Mouse (Mus musculus) forebrain, embryonic 13.5 days (tissue): ENCODE measurements around the gene Cd47. TPM values are rescaled to one million over a fixed set of nuclear protein-coding genes. Genes with fewer than 3 reads are reported as not detected.
A peak's percentile ranks its signal among the peaks of the same experiment; 100 is the strongest.

Experiments used
- ATAC-seq: fragments of 200-750 bp; cut with Nextera tagmentation; 2 replicates; pipeline ENCODE4 v1.8.0; 2017
- H3K27ac ChIP-seq: fragments of 300-500 bp; sonication (generic); 2 replicates; pipeline ENCODE4 v1.5.1; 2015; ENCODE audit warnings: inconsistent platforms, mild to moderate bottlenecking, moderate library complexity
- H3K27me3 ChIP-seq: fragments of 300-500 bp; sonication (generic); 2 replicates; pipeline ENCODE4 v1.6.1; 2015; ENCODE audit warnings: mild to moderate bottlenecking, inconsistent platforms
- H3K36me3 ChIP-seq: fragments of 300-500 bp; sonication (generic); 2 replicates; pipeline ENCODE4 v1.6.1; 2015; ENCODE audit warnings: mild to moderate bottlenecking, inconsistent platforms; ENCODE audit not compliant: poor library complexity, severe bottlenecking
- H3K4me1 ChIP-seq: fragments of 300-500 bp; sonication (generic); 2 replicates; pipeline ENCODE4 v1.6.1; 2015; ENCODE audit warnings: inconsistent platforms
- H3K4me2 ChIP-seq: fragments of 300-500 bp; sonication (generic); 2 replicates; pipeline ENCODE4 v1.6.1; 2015; ENCODE audit warnings: inconsistent platforms, mild to moderate bottlenecking, moderate library complexity
- H3K4me3 ChIP-seq: fragments of 300-500 bp; sonication (generic); 2 replicates; pipeline ENCODE4 v1.5.1; 2015; ENCODE audit warnings: mild to moderate bottlenecking, inconsistent platforms
- H3K9ac ChIP-seq: fragments of 300-500 bp; sonication (generic); 2 replicates; pipeline ENCODE4 v1.6.1; 2015; ENCODE audit warnings: mild to moderate bottlenecking, inconsistent platforms
- H3K9me3 ChIP-seq: fragments of 300-500 bp; sonication (generic); replicated peaks from 2 replicates; pipeline ENCODE4 v1.6.1; 2016; ENCODE audit warnings: inconsistent platforms
- WGBS: fragments of 180-500 bp; shearing (Covaris S2); methylation state at CpG from one replicate; pipeline ENCODE4 v1.1.7; 2015; 5-methylcytosine and 5-hydroxymethylcytosine counted together
- polyA plus RNA-seq: library from polyadenylated mRNA; unstranded; fragments of >200 nt; fragmentation: Nextera tagmentation; extraction: Ambion mirVana; gene quantifications from 2 replicates; pipeline ENCODE4 v1.2.1, GENCODE M21; 2015

Gene Cd47
- polyA plus RNA-seq, 1 experiment from 2014 or later = 80.4 TPM

- ATAC-seq = no peak
- Histone ChIP-seq H3K36me3 (peaks cover 10% of the 10 kb centered on the region; the same call in 1 of the 2 replicates), H3K9me3 (no peaks in the 10 kb centered on the region), H3K9ac (no peak overlapping the region), H3K4me3 (no peak overlapping the region), H3K27ac (no peak overlapping the region), H3K4me1 (no peaks in the 10 kb centered on the region), H3K27me3 (no peaks in the 10 kb centered on the region), H3K4me2 (no peak overlapping the region)
- 79% methylated on average over 9 of the region's 9 CpGs for WGBS
Measured at GRCm38 (mm10) chr16:49887811-49888564, 87.7 kb downstream of the Cd47 start.

- 74% methylated on average over 2 of the region's 2 CpGs for WGBS
- Histone ChIP-seq H3K4me2 (no peak overlapping the region), H3K9me3 (no peaks in the 10 kb centered on the region), H3K27me3 (no peaks in the 10 kb centered on the region), H3K4me3 (no peak overlapping the region), H3K9ac (no peak overlapping the region), H3K27ac (no peak overlapping the region), H3K4me1 (no peaks in the 10 kb centered on the region), H3K36me3 (peaks cover 10% of the 10 kb centered on the region; the same call in 1 of the 2 replicates)
- no peak for ATAC-seq
Measured at GRCm38 (mm10) chr16:49889031-49889655, 88.8 kb downstream of the Cd47 start.

GRCm38 (mm10) chr16:49892252-49892651 is 91.9 kb downstream of the Cd47 start:
- 95% methylated on average over 3 of the region's 3 CpGs for WGBS
- no peaks in the 10 kb centered on the region for H3K4me1 ChIP-seq

GRCm38 (mm10) chr16:49892945-49893344 is 92.6 kb downstream of the Cd47 start:
- H3K9me3 ChIP-seq = no peaks in the 10 kb centered on the region
- WGBS = 76% methylated on average over 2 of the region's 2 CpGs
- H3K36me3 ChIP-seq = peaks cover 12% of the 10 kb centered on the region
- H3K4me3 ChIP-seq = no peak overlapping the region
- no peak for ATAC-seq
- H3K4me1 ChIP-seq = no peaks in the 10 kb centered on the region
- H3K27me3 ChIP-seq = no peaks in the 10 kb centered on the region
- no peak overlapping the region for H3K4me2 ChIP-seq
- H3K9ac ChIP-seq = no peak overlapping the region
- H3K27ac ChIP-seq = no peak overlapping the region

More at GRCm38 (mm10) chr16:49892252-49892651, 91.9 kb downstream of the Cd47 start:
- no peak overlapping the region for H3K9ac ChIP-seq
- no peaks in the 10 kb centered on the region for H3K9me3 ChIP-seq
- H3K27me3 ChIP-seq = no peaks in the 10 kb centered on the region
- H3K4me2 ChIP-seq = no peak overlapping the region
- H3K36me3 ChIP-seq = peaks cover 12% of the 10 kb centered on the region
- ATAC-seq = no peak
- no peak overlapping the region for H3K27ac ChIP-seq
- no peak overlapping the region for H3K4me3 ChIP-seq

- Histone ChIP-seq H3K4me1 (no peaks in the 10 kb centered on the region), H3K9me3 (no peaks in the 10 kb centered on the region), H3K9ac (no peak overlapping the region), H3K4me3 (no peak overlapping the region), H3K27ac (no peak overlapping the region), H3K36me3 (peaks cover 16% of the 10 kb centered on the region), H3K27me3 (no peaks in the 10 kb centered on the region), H3K4me2 (no peak overlapping the region)
- 65% methylated on average over 4 of the region's 4 CpGs for WGBS
- ATAC-seq = no peak
Measured at GRCm38 (mm10) chr16:49894624-49895023, 94.3 kb downstream of the Cd47 start.

- no peaks in the 10 kb centered on the region for H3K9me3 ChIP-seq
- 89% methylated on average over 8 of the region's 8 CpGs for WGBS
- no peak overlapping the region for H3K4me2 ChIP-seq
- no peak for ATAC-seq
- no peaks in the 10 kb centered on the region for H3K4me1 ChIP-seq
- H3K9ac ChIP-seq = no peak overlapping the region
- H3K36me3 ChIP-seq = peaks cover 16% of the 10 kb centered on the region
- H3K4me3 ChIP-seq = no peak overlapping the region
- H3K27me3 ChIP-seq = no peaks in the 10 kb centered on the region
- H3K27ac ChIP-seq = no peak overlapping the region
Measured at GRCm38 (mm10) chr16:49896132-49896531, 95.8 kb downstream of the Cd47 start.

GRCm38 (mm10) chr16:49901395-49901794 is 101.1 kb downstream of the Cd47 start:
- Histone ChIP-seq H3K9ac (no peak overlapping the region), H3K4me3 (no peak overlapping the region), H3K27me3 (no peaks in the 10 kb centered on the region), H3K9me3 (no peaks in the 10 kb centered on the region), H3K4me2 (no peak overlapping the region), H3K4me1 (no peaks in the 10 kb centered on the region), H3K27ac (no peak overlapping the region), H3K36me3 (peaks cover 13% of the 10 kb centered on the region)
- no peak for ATAC-seq

- Histone ChIP-seq H3K9me3 (no peaks in the 10 kb centered on the region), H3K27ac (no peak overlapping the region), H3K4me1 (no peaks in the 10 kb centered on the region), H3K4me2 (no peak overlapping the region), H3K27me3 (no peaks in the 10 kb centered on the region), H3K36me3 (peaks cover 10% of the 10 kb centered on the region), H3K9ac (no peak overlapping the region), H3K4me3 (no peak overlapping the region)
- WGBS = 94% methylated on average over 5 of the region's 5 CpGs
- no peak for ATAC-seq
Measured at GRCm38 (mm10) chr16:49902083-49902482, 101.8 kb downstream of the Cd47 start.

GRCm38 (mm10) chr16:49904248-49904930 is 104.1 kb downstream of the Cd47 start:
- Histone ChIP-seq H3K36me3 (peaks cover 6% of the 10 kb centered on the region; the same call in 1 of the 2 replicates), H3K4me3 (no peak overlapping the region), H3K4me1 (0 out of 2 replicates have a peak, but pooled peaks cover 4% of the 10 kb centered on the region), H3K27me3 (no peaks in the 10 kb centered on the region), H3K4me2 (no peak overlapping the region), H3K9ac (no peak overlapping the region), H3K9me3 (no peaks in the 10 kb centered on the region), H3K27ac (no peak overlapping the region)
- no peak for ATAC-seq
- 89% methylated on average over 10 of the region's 10 CpGs for WGBS

GRCm38 (mm10) chr16:49905041-49905440 is 104.7 kb downstream of the Cd47 start:
- Histone ChIP-seq H3K36me3 (peaks cover 6% of the 10 kb centered on the region; the same call in 1 of the 2 replicates), H3K4me2 (no peak overlapping the region), H3K27ac (no peak overlapping the region), H3K9ac (no peak overlapping the region), H3K9me3 (no peaks in the 10 kb centered on the region), H3K4me1 (0 out of 2 replicates have a peak, but pooled peaks cover 4% of the 10 kb centered on the region), H3K27me3 (no peaks in the 10 kb centered on the region), H3K4me3 (no peak overlapping the region)
- 86% methylated on average over 3 of the region's 3 CpGs for WGBS
- ATAC-seq = no peak

GRCm38 (mm10) chr16:49905601-49906001 is 105.3 kb downstream of the Cd47 start:
- H3K4me3 ChIP-seq = no peak overlapping the region
- H3K4me1 ChIP-seq = 0 out of 2 replicates have a peak, but pooled peaks cover 4% of the 10 kb centered on the region
- ATAC-seq = no peak
- WGBS = 77% methylated on average over 8 of the region's 8 CpGs
- H3K9ac ChIP-seq = no peak overlapping the region
- H3K27ac ChIP-seq = no peak overlapping the region
- H3K9me3 ChIP-seq = no peaks in the 10 kb centered on the region
- H3K4me2 ChIP-seq = no peak overlapping the region
- H3K27me3 ChIP-seq = no peaks in the 10 kb centered on the region
- H3K36me3 ChIP-seq = peaks cover 6% of the 10 kb centered on the region; the same call in 1 of the 2 replicates

- Histone ChIP-seq H3K4me1 (0 out of 2 replicates have a peak, but pooled peaks cover 4% of the 10 kb centered on the region), H3K36me3 (peaks cover 7% of the 10 kb centered on the region), H3K27me3 (no peaks in the 10 kb centered on the region), H3K4me3 (no peak overlapping the region), H3K27ac (no peak overlapping the region), H3K9me3 (no peaks in the 10 kb centered on the region), H3K9ac (no peak overlapping the region), H3K4me2 (no peak overlapping the region)
- 0 out of 2 replicates have a peak, but pooled peaks have one; percentile 26 for ATAC-seq
- WGBS = 25% methylated on average over 5 of the region's 5 CpGs
Measured at GRCm38 (mm10) chr16:49906066-49906465, 105.7 kb downstream of the Cd47 start.
